Mouse (Mus musculus) liver, postnatal 0 days (tissue): ENCODE results near the gene Ampd2. TPM values are rescaled to one million over a fixed set of nuclear protein-coding genes. Genes with fewer than 3 reads are reported as not detected.

Source experiments
- ATAC-seq: fragments of 200-750 bp; cut with Nextera tagmentation; 2 replicates; pipeline ENCODE4 v1.8.0; 2017; ENCODE audit warnings: mild to moderate bottlenecking, moderate library complexity
- DNase-seq: peaks from one replicate; pipeline ENCODE4 v3.0.0-alpha.2; 2016
- H3K27ac ChIP-seq: fragments of 300-500 bp; sonication (generic); 2 replicates; pipeline ENCODE4 v1.5.1; 2014; ENCODE audit warnings: antibody characterized with exemption, moderate library complexity, mild to moderate bottlenecking, low read depth
- H3K27me3 ChIP-seq: fragments of 300-500 bp; sonication (generic); 2 replicates; pipeline ENCODE4 v1.6.1; 2014; ENCODE audit warnings: low read length, control low read depth, mixed read lengths; ENCODE audit not compliant: insufficient read depth
- H3K36me3 ChIP-seq: fragments of 300-500 bp; sonication (generic); replicated peaks from 2 replicates; pipeline ENCODE4 v1.6.1; 2014; ENCODE audit warnings: mild to moderate bottlenecking, control low read depth, low read length, moderate library complexity, mixed read lengths; ENCODE audit not compliant: insufficient read depth
- H3K4me1 ChIP-seq: fragments of 300-500 bp; sonication (generic); 2 replicates; pipeline ENCODE4 v1.6.1; 2014; ENCODE audit warnings: antibody characterized with exemption, mild to moderate bottlenecking, control low read depth; ENCODE audit not compliant: insufficient read depth
- H3K4me2 ChIP-seq: fragments of 300-500 bp; sonication (generic); 2 replicates; pipeline ENCODE4 v1.6.1; 2014; ENCODE audit warnings: low read depth, mild to moderate bottlenecking, low read length, moderate library complexity, mixed read lengths
- H3K4me3 ChIP-seq: fragments of 300-500 bp; sonication (generic); 2 replicates; pipeline ENCODE4 v1.5.1; 2014; ENCODE audit warnings: low read depth, low read length
- H3K9ac ChIP-seq: fragments of 300-500 bp; sonication (generic); replicated peaks from 2 replicates; pipeline ENCODE4 v1.6.1; 2014; ENCODE audit warnings: mild to moderate bottlenecking, moderate library complexity
- H3K9me3 ChIP-seq: fragments of 300-500 bp; sonication (generic); 2 replicates; pipeline ENCODE4 v1.6.1; 2016; ENCODE audit warnings: mild to moderate bottlenecking, control low read depth, low read length, mixed read lengths
- CTCF ChIP-seq: sonication (generic); IDR thresholded peaks from 2 replicates; pipeline ENCODE4 v1.5.1; 2016; ENCODE audit warnings: antibody characterized with exemption, low read depth
- EP300 ChIP-seq: IDR thresholded peaks from 2 replicates; pipeline ENCODE4 v1.6.1; 2016; ENCODE audit warnings: antibody characterized with exemption, low read depth, mild to moderate bottlenecking
- WGBS: fragments of 180-500 bp; shearing (Covaris S2); extraction: QIAGEN DNeasy Blood & Tissue Kit; methylation state at CpG from one replicate; pipeline ENCODE4 v1.1.7; 2014; ENCODE audit not compliant: insufficient replicate concordance; 5-methylcytosine and 5-hydroxymethylcytosine counted together
- polyA plus RNA-seq: library from polyadenylated mRNA; unstranded; fragments of >200 nt; fragmentation: Nextera tagmentation; extraction: Ambion mirVana; gene quantifications from 2 replicates; pipeline ENCODE4 v1.2.1, GENCODE M21; 2015

The Ampd2 gene
- polyA plus RNA-seq, 1 experiment from 2014 or later = 23.0 TPM

DNA sequence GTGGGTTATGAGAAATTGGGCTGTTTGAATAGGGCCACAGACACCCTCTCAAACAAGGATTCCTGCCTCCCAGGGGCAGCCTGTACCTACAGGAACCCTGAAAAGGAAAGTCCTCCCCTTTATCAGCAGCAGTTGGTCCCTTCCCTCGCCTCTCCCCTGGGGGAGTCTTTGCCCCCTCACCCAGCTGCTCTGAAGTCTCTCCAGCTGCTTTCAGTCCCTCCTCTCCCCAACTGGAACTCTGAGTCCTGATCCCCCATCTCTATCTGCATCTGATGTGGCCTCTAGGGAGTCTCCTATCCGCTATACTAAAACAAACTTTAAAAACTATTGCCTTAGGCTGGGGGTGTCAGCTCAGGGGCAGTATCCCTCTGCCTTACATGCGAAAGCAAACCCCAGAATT lies 878 bp upstream of the Ampd2 start:
- DNase-seq (no peak), ATAC-seq (no peak)
- peaks cover 39% of the 10 kb centered on the region for H3K4me1 ChIP-seq
- H3K36me3 ChIP-seq = 0 out of 2 replicates have a peak, but pooled peaks cover 2% of the 10 kb centered on the region
- H3K4me2 ChIP-seq = peak overlapping the region; percentile 94
- TF ChIP-seq EP300 = no peak
- TF ChIP-seq CTCF = no peak
- H3K4me3 ChIP-seq = 0 out of 2 replicates have a peak overlapping the region, but pooled peaks have one; percentile 1
- no peaks in the 10 kb centered on the region for H3K27me3 ChIP-seq
- WGBS = 58% methylated on average over 3 of the region's 3 CpGs
- peak overlapping the region; percentile 47 for H3K9ac ChIP-seq
- peak overlapping the region; percentile 93; the same call in 1 of the 2 replicates for H3K27ac ChIP-seq
- no peaks in the 10 kb centered on the region for H3K9me3 ChIP-seq

DNA sequence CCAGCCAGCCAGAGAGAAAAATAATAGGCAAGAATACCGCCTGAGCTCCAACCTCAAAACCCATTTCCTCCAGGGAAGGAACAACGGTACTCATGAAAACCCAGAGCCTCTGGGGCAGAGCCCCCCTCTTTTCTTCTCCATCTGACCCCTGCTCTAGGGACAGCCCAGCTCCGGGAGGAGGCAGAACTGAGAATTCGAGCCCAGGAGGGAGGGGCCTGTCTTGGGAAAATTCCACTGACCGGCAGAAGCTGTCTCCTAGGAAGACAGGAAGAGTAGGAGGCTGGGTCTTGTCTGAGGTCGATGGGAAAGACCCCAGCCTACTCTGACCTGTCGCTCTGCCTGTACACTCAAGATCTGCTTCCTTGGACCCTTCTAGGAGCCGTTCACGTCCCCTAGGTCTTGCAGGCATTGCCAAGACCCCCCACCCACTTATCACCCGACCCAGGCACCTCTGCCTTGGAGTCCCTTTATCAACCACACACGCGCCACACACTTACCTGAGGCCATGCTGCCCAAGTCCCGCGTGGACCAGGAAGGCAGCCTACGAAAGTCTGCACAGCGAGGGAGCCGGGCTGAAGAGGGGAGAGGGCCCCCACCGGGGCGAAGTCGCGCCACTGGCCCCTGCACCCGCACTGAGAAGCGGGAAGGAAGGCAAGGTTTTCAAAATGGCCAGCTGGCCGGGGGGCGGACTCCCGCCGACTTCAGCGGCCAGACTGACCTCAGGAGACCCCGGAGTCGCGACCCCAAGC lies 556 bp downstream of the Ampd2 start:
- peak; percentile 43 for ATAC-seq
- DNase-seq = peak; percentile 63
- peak overlapping the region; percentile 93 for H3K27ac ChIP-seq
- H3K36me3 ChIP-seq = peaks cover 4% of the 10 kb centered on the region
- H3K9me3 ChIP-seq = no peaks in the 10 kb centered on the region
- peaks cover 47% of the 10 kb centered on the region for H3K4me1 ChIP-seq
- no peaks in the 10 kb centered on the region for H3K27me3 ChIP-seq
- TF ChIP-seq EP300 = no peak
- no peak for TF ChIP-seq CTCF
- peak overlapping the region; percentile 76 for H3K9ac ChIP-seq
- WGBS = under 1% methylated on average over 31 of the region's 31 CpGs
- peak overlapping the region; percentile 70 for H3K4me3 ChIP-seq
- H3K4me2 ChIP-seq = peak overlapping the region; percentile 94

DNA sequence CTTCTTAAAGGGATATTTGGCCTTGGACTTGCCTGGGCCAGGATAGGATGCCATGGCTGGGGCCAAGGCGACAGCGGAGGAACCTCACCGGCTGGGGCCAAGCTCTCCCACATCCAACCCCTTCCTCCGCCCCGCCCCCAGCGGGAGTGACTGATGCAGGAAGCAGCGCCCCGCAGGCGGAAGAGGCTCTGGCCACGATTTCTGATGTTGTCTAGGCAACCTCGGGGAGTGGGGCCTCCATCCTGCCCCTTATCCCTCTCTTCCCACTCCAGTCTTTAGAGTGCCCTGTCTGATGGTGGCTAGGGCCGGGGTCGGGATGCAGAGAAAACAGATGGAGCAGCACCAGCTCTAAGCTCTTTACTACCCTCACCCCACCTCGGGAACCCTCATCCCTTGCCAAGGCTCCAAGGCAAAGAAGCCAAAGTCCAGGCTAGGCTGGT lies 1.1 kb downstream of the Ampd2 start:
- TF ChIP-seq CTCF (peak; percentile 48), EP300 (no peak)
- Histone ChIP-seq H3K36me3 (peaks cover 10% of the 10 kb centered on the region), H3K27ac (peak overlapping the region; percentile 93), H3K4me1 (peaks cover 47% of the 10 kb centered on the region), H3K9me3 (no peaks in the 10 kb centered on the region), H3K27me3 (no peaks in the 10 kb centered on the region), H3K9ac (peak overlapping the region; percentile 76), H3K4me2 (peak overlapping the region; percentile 94), H3K4me3 (peak overlapping the region; percentile 70)
- WGBS = under 1% methylated on average over 14 of the region's 14 CpGs
- ATAC-seq = peak; percentile 78
- peak; percentile 94 for DNase-seq

DNA sequence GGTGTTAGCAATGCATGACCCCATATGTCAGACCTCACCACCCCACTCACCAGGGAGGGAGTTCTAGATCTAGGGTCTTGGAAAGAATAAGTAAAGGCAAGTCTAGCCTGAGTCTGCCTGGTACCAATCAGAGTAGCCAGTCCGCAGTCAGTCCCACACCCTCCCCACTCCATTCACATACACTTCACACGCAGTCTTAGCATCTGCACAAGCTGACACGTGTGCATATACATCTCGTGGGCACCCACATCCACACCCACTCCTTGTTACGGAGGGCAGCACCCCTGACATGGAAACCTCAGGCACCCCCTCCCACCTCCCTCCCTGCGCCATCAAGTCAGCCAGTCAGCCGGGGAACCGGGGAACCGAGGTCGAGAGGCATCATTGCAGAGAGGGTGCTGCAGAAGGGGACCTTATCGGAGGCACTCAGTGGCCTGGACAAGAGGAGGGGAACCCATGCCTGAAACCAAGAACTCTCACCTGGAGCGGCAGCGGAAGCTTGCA lies 1.6 kb downstream of the Ampd2 start:
- H3K4me1 ChIP-seq = peaks cover 47% of the 10 kb centered on the region
- H3K9me3 ChIP-seq = no peaks in the 10 kb centered on the region
- DNase-seq (no peak), ATAC-seq (peak; percentile 11)
- peak overlapping the region; percentile 93 for H3K27ac ChIP-seq
- peak overlapping the region; percentile 94 for H3K4me2 ChIP-seq
- TF ChIP-seq EP300 = no peak
- TF ChIP-seq CTCF = no peak
- WGBS = 11% methylated on average over 13 of the region's 13 CpGs
- peak overlapping the region; percentile 76 for H3K9ac ChIP-seq
- H3K27me3 ChIP-seq = no peaks in the 10 kb centered on the region
- H3K4me3 ChIP-seq = peak overlapping the region; percentile 70
- peaks cover 15% of the 10 kb centered on the region for H3K36me3 ChIP-seq

DNA sequence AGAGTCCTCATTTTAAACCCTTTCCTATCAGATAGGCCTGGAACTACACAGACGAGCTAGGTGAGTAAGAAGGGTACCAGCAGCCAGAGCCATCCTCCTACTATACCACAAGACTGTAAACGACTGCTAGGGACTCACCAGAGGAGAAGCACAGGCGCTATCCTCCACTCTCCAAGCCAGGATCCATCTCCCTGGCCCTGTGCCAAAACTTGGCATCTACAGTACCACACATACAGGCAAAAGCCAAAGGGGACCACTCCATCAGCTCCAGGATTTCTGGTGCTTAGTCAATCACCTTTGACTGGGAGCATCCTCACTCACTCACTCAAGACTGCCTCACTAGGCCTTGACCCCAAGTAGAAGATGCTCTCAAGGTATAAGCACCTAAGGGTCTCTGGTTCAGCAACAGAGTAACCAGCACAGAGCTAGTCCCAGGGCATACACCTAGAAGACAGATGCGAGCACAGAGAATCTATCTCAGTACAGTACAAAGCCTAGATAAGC lies 2.5 kb downstream of the Ampd2 start:
- H3K36me3 ChIP-seq = peaks cover 24% of the 10 kb centered on the region
- no peak for ATAC-seq
- TF ChIP-seq CTCF (no peak), EP300 (no peak)
- peaks cover 47% of the 10 kb centered on the region for H3K4me1 ChIP-seq
- H3K27me3 ChIP-seq = no peaks in the 10 kb centered on the region
- H3K4me2 ChIP-seq = peak overlapping the region; percentile 94
- H3K4me3 ChIP-seq = peak overlapping the region; percentile 70
- no peaks in the 10 kb centered on the region for H3K9me3 ChIP-seq
- DNase-seq = peak; percentile 58
- 42% methylated on average over 4 of the region's 4 CpGs for WGBS
- H3K9ac ChIP-seq = peak overlapping the region; percentile 76
- peak overlapping the region; percentile 41; the same call in 1 of the 2 replicates for H3K27ac ChIP-seq

DNA sequence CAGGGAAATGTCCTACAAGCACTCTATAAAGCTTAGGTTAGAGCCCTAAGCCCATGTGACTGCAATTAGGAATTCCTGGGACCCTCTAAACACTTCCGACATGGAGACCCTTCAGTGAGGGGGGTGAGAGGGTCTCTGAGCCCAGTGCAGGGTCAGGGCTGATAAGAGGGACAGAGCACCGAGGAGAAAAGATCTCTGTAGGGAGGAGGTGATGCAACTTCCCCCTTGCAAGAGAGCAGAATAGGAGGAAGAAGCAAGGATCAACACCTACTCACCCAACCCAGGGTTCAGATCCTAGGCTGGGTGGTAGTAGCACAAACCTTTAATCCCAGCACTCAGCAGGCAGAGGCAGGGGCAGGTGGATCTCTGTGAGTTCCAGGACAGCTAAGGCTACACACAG lies 3.3 kb downstream of the Ampd2 start:
- 13% methylated on average over 2 of the region's 2 CpGs for WGBS
- H3K4me1 ChIP-seq = peaks cover 47% of the 10 kb centered on the region
- peak overlapping the region; percentile 94 for H3K4me2 ChIP-seq
- peaks cover 32% of the 10 kb centered on the region for H3K36me3 ChIP-seq
- DNase-seq (no peak), ATAC-seq (no peak)
- peak overlapping the region; percentile 41 for H3K27ac ChIP-seq
- peak overlapping the region; percentile 70 for H3K4me3 ChIP-seq
- H3K9me3 ChIP-seq = no peaks in the 10 kb centered on the region
- no peaks in the 10 kb centered on the region for H3K27me3 ChIP-seq
- TF ChIP-seq EP300 (no peak), CTCF (no peak)
- peak overlapping the region; percentile 76 for H3K9ac ChIP-seq
